Mouse (Mus musculus): ENCODE measurements around the gene Pde10a. TPM values are rescaled to one million over a fixed set of nuclear protein-coding genes. Genes with fewer than 3 reads are reported as not detected.
A peak's percentile ranks its signal among the peaks of the same experiment; 100 is the strongest.

Gene Pde10a
- polyA plus RNA-seq, 1 experiment from 2014 or later = 10.7 TPM

- no peaks in the 10 kb centered on the region for H3K9me3 ChIP-seq
- peaks cover 60% of the 10 kb centered on the region for H3K27me3 ChIP-seq
- peak; percentile 86 for ATAC-seq (ENCODE audit: low FRiP score)
- peaks cover 47% of the 10 kb centered on the region for H3K4me1 ChIP-seq
- H3K9ac ChIP-seq = peak overlapping the region; percentile 93
- H3K27ac ChIP-seq = peak overlapping the region; percentile 92
- no peaks in the 10 kb centered on the region for H3K36me3 ChIP-seq (replicated peaks)
- H3K4me3 ChIP-seq (replicated peaks) = peak overlapping the region; percentile 76
- peak overlapping the region; percentile 96 for H3K4me2 ChIP-seq
- under 1% methylated on average over 64 of the region's 72 CpGs for WGBS
Observed at GRCm38 (mm10) chr17:8801083-8801854, 276.1 kb downstream of the Pde10a start.

- Histone ChIP-seq H3K27ac (peak overlapping the region; percentile 92), H3K9me3 (no peaks in the 10 kb centered on the region), H3K9ac (peak overlapping the region; percentile 93), H3K4me2 (peak overlapping the region; percentile 96), H3K36me3 (replicated peaks) (no peaks in the 10 kb centered on the region), H3K4me3 (replicated peaks) (peak overlapping the region; percentile 76), H3K27me3 (peaks cover 55% of the 10 kb centered on the region), H3K4me1 (peaks cover 47% of the 10 kb centered on the region)
- ATAC-seq (ENCODE audit: low FRiP score) = no peak
- under 1% methylated on average over 30 of the region's 31 CpGs for WGBS
Observed at GRCm38 (mm10) chr17:8801855-8802104, 276.6 kb downstream of the Pde10a start.

- under 1% methylated on average over 33 of the region's 33 CpGs for WGBS
Observed at GRCm38 (mm10) chr17:8802161-8802888, 277.2 kb downstream of the Pde10a start.

GRCm38 (mm10) chr17:8802889-8803799 lies 278.0 kb downstream of the Pde10a start:
- no peaks in the 10 kb centered on the region for H3K9me3 ChIP-seq
- H3K4me2 ChIP-seq = peak overlapping the region; percentile 96
- peaks cover 50% of the 10 kb centered on the region for H3K27me3 ChIP-seq
- ATAC-seq (ENCODE audit: low FRiP score) = no peak
- 8% methylated on average over 27 of the region's 27 CpGs for WGBS
- peak overlapping the region; percentile 92 for H3K27ac ChIP-seq
- peaks cover 47% of the 10 kb centered on the region for H3K4me1 ChIP-seq
- peak overlapping the region; percentile 76 for H3K4me3 ChIP-seq (replicated peaks)
- H3K9ac ChIP-seq = peak overlapping the region; percentile 93
- no peaks in the 10 kb centered on the region for H3K36me3 ChIP-seq (replicated peaks)

More at GRCm38 (mm10) chr17:8802161-8802888, 277.2 kb downstream of the Pde10a start:
- peaks cover 47% of the 10 kb centered on the region for H3K4me1 ChIP-seq
- peak; percentile 52 for ATAC-seq (ENCODE audit: low FRiP score)
- no peaks in the 10 kb centered on the region for H3K36me3 ChIP-seq (replicated peaks)
- peaks cover 55% of the 10 kb centered on the region for H3K27me3 ChIP-seq
- H3K4me2 ChIP-seq = peak overlapping the region; percentile 96
- H3K4me3 ChIP-seq (replicated peaks) = peak overlapping the region; percentile 76
- no peaks in the 10 kb centered on the region for H3K9me3 ChIP-seq
- peak overlapping the region; percentile 92 for H3K27ac ChIP-seq
- peak overlapping the region; percentile 93 for H3K9ac ChIP-seq

- 0 out of 2 replicates have a peak overlapping the region, but pooled peaks have one; percentile 26 for H3K27ac ChIP-seq
- no peaks in the 10 kb centered on the region for H3K36me3 ChIP-seq (replicated peaks)
- no peak overlapping the region for H3K4me2 ChIP-seq
- ATAC-seq (ENCODE audit: low FRiP score) = no peak
- no peaks in the 10 kb centered on the region for H3K9me3 ChIP-seq
- H3K4me1 ChIP-seq = peaks cover 42% of the 10 kb centered on the region
- WGBS = 51% methylated on average over 3 of the region's 3 CpGs
- peaks cover 24% of the 10 kb centered on the region for H3K27me3 ChIP-seq
- no peak overlapping the region for H3K4me3 ChIP-seq (replicated peaks)
- no peak overlapping the region for H3K9ac ChIP-seq
Observed at GRCm38 (mm10) chr17:8807345-8807744, 282.2 kb downstream of the Pde10a start.

GRCm38 (mm10) chr17:8809771-8810170 lies 284.6 kb downstream of the Pde10a start:
- ATAC-seq (ENCODE audit: low FRiP score) = no peak
- Histone ChIP-seq H3K4me3 (replicated peaks) (no peak overlapping the region), H3K9me3 (no peaks in the 10 kb centered on the region), H3K4me2 (no peak overlapping the region), H3K27me3 (peaks cover 4% of the 10 kb centered on the region; the same call in 1 of the 2 replicates), H3K36me3 (replicated peaks) (no peaks in the 10 kb centered on the region), H3K4me1 (peaks cover 21% of the 10 kb centered on the region), H3K27ac (no peak overlapping the region), H3K9ac (no peak overlapping the region)
- WGBS = 45% methylated on average over 6 of the region's 6 CpGs

GRCm38 (mm10) chr17:8810201-8810600 lies 285.0 kb downstream of the Pde10a start:
- no peak overlapping the region for H3K4me2 ChIP-seq
- H3K9me3 ChIP-seq = no peaks in the 10 kb centered on the region

GRCm38 (mm10) chr17:8812228-8812865 lies 287.2 kb downstream of the Pde10a start:
- H3K27ac ChIP-seq = no peak overlapping the region
- 61% methylated on average over 12 of the region's 12 CpGs for WGBS
- H3K4me1 ChIP-seq = peaks cover 17% of the 10 kb centered on the region
- no peak for ATAC-seq (ENCODE audit: low FRiP score)
- no peaks in the 10 kb centered on the region; the same call in 1 of the 2 replicates for H3K27me3 ChIP-seq
- no peak overlapping the region for H3K4me3 ChIP-seq (replicated peaks)
- H3K36me3 ChIP-seq (replicated peaks) = no peaks in the 10 kb centered on the region
- H3K9ac ChIP-seq = no peak overlapping the region
- H3K4me2 ChIP-seq = no peak overlapping the region
- no peaks in the 10 kb centered on the region for H3K9me3 ChIP-seq

More at GRCm38 (mm10) chr17:8810201-8810600, 285.0 kb downstream of the Pde10a start:
- Histone ChIP-seq H3K27me3 (peaks cover 2% of the 10 kb centered on the region; the same call in 1 of the 2 replicates), H3K4me3 (replicated peaks) (no peak overlapping the region), H3K9ac (no peak overlapping the region), H3K27ac (no peak overlapping the region), H3K36me3 (replicated peaks) (no peaks in the 10 kb centered on the region), H3K4me1 (peaks cover 17% of the 10 kb centered on the region)
- WGBS = 92% methylated on average over 8 of the region's 8 CpGs
- ATAC-seq (ENCODE audit: low FRiP score) = no peak

- Histone ChIP-seq H3K27ac (no peak overlapping the region), H3K4me1 (peaks cover 13% of the 10 kb centered on the region), H3K4me3 (replicated peaks) (no peak overlapping the region), H3K9me3 (no peaks in the 10 kb centered on the region), H3K36me3 (replicated peaks) (no peaks in the 10 kb centered on the region), H3K4me2 (no peak overlapping the region), H3K9ac (no peak overlapping the region), H3K27me3 (no peaks in the 10 kb centered on the region)
- no peak for ATAC-seq (ENCODE audit: low FRiP score)
- 89% methylated on average over 3 of the region's 3 CpGs for WGBS
Observed at GRCm38 (mm10) chr17:8813773-8814491, 288.8 kb downstream of the Pde10a start.

GRCm38 (mm10) chr17:8815376-8815775 lies 290.2 kb downstream of the Pde10a start:
- 95% methylated on average over 3 of the region's 3 CpGs for WGBS

GRCm38 (mm10) chr17:8815864-8816263 lies 290.7 kb downstream of the Pde10a start:
- H3K36me3 ChIP-seq (replicated peaks) = no peaks in the 10 kb centered on the region
- no peak overlapping the region for H3K4me3 ChIP-seq (replicated peaks)
- no peak overlapping the region for H3K27ac ChIP-seq
- H3K4me1 ChIP-seq = peaks cover 5% of the 10 kb centered on the region
- no peaks in the 10 kb centered on the region for H3K27me3 ChIP-seq
- 74% methylated on average over 5 of the region's 5 CpGs for WGBS
- H3K9me3 ChIP-seq = no peaks in the 10 kb centered on the region
- no peak overlapping the region for H3K9ac ChIP-seq
- ATAC-seq (ENCODE audit: low FRiP score) = no peak
- no peak overlapping the region for H3K4me2 ChIP-seq

More at GRCm38 (mm10) chr17:8815376-8815775, 290.2 kb downstream of the Pde10a start:
- H3K4me3 ChIP-seq (replicated peaks) = no peak overlapping the region
- H3K9ac ChIP-seq = no peak overlapping the region
- peaks cover 5% of the 10 kb centered on the region for H3K4me1 ChIP-seq
- no peaks in the 10 kb centered on the region for H3K9me3 ChIP-seq
- H3K27ac ChIP-seq = no peak overlapping the region
- ATAC-seq (ENCODE audit: low FRiP score) = no peak
- H3K27me3 ChIP-seq = no peaks in the 10 kb centered on the region
- no peak overlapping the region for H3K4me2 ChIP-seq
- H3K36me3 ChIP-seq (replicated peaks) = no peaks in the 10 kb centered on the region

Data from forebrain, embryonic 12.5 days (tissue).